Mouse (Mus musculus) right cerebral cortex, adult 18-20 months (tissue): Measurements from ENCODE around the gene Tmppe.
"Not testable (repeated sequence)": the region's sequence is repeated elsewhere in the genome, so short reads cannot be mapped to it uniquely, and the experiment has no call there.

ENCODE experiments used
- DNase-seq: peaks from one replicate; pipeline ENCODE4 v3.0.0; 2022; ENCODE audit warnings: mixed read lengths

Gene Tmppe

DNA sequence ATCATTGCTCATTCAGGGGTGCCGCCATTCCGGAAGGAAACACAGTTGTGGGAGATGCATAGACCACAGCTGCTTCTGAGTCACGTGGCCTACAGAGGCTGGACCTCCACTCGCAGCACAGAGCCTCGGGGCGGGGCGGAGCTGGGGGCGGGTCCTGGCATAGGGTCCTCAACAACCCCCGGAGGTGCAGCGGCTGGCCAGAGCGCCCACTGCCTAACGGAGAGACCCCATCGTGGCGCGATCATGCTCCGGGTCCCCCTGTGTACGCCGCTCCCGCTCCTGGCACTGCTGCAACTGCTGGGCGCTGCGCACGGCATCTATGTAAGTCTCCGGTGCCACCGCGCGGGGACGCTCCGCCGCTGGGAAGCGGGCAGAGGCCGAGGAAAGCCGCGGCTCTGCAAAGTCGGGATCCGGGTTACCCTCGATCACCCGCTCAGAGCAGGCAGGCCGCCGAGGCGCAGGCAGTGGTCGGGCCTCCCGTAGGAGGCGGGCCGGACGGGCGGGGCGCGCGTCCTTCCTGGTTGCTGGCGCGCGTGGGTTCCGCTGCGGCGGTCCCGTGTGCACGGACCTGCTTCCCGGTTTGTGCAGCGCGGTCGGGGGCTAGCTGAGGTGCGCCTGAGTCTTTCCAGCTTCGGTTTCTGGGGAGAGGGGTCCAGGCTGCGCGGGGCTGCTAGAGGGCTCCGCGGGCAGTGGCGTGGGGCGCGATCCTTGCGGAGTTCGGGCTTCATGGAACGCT, at the start of gene Tmppe, which contains the start of gene Glb1:
Gene Tmppe (plus strand): TSS at position 157 of the 736 bp plus-strand sequence.
Gene Glb1 (plus strand): TSS at position 128 of the 736 bp plus-strand sequence.
- peak; percentile 82 for DNase-seq

DNA sequence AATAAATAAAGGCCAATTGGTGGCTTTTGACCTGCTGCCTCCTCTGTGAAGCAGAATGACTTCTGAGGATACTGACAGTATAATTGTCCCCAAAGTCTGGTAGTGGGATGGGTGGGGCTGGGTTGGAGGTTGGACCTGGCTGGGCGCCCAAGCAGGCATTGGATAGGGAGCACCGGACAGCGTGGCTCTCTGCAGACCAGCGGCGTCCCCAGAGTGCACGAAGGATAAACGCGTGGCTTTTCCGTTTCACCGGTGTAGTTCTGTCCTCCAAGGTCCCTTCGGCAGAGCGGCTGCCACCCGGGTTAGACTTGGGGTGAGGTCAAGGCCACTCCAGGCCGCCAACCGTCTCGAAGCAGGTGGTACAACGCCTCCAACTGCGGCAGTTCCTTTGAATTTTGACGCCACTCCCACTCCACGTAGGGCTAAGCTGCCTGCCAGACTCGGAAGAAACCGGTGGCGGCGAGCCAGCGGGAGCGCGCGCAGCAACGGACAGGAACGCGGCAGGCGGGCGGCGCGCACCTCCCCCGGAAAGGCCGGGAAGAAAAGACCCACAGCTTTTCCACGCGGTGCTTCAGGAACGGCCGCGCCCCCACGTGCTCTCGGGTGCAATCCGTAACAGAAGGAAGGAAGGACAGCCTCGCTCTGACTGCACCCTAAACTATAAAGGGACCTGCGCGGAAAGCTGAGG, 33.0 kb upstream of the Tmppe start:
- DNase-seq: peak; percentile 90

GRCm38 (mm10) chr9:114368471-114368858, 32.4 kb upstream of the Tmppe start:
- no peak for DNase-seq

DNA sequence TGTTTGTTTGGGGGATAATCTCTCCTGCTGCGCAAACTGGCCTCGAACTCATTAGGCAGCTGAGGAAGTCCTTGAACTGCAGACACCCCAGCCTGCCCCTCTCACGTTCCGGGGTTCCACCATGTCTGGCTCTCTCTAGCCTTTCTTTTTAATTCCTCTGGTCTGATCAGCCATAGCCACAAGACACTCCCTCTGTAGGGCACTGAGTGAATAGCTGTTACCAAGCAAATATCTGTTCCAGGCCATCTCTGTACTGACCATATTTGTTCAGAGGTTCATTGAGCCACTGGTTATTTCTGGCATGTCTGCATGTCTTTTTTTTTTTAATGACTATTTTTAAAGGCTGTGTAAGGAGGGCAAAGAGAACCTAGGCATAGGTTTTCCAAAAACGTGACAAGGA, 31.5 kb upstream of the Tmppe start:
- DNase-seq: not testable (repeated sequence)

- not testable (repeated sequence) for DNase-seq
Measured at GRCm38 (mm10) chr9:114371717-114372116, 29.2 kb upstream of the Tmppe start.

DNA sequence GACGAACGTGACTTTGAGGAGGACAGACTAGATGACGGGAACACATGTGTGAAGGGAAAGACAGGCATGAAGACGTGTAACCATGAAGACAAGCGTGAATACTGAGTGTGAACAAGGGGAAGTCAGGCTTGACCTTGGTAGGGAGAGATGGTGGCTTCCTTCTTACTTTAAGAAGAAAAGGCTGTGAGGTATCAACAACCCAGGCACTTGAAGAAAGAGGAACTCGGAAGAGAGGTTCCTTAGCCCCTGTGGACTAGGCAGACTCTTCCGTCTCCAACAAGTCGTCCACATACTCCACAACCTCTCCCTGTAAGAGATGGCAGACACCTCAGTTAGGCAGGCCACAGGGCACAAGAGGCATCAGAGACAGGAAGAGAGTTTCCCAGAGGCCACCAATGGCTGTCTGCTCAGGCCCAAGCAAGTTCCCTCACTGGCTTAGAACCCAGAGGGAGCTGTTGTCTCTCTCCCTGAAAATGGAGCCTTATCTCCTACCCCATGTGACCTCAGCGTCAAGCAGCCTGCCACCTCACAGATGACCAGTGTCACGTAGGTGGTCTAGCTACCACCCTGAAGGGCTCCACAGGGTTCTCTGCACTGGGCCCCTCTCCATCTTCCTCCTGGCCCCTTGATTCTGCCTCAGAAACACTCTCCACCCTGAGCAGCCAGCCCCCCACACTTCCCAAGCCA, 25.5 kb upstream of the Tmppe start:
- DNase-seq: no peak

DNA sequence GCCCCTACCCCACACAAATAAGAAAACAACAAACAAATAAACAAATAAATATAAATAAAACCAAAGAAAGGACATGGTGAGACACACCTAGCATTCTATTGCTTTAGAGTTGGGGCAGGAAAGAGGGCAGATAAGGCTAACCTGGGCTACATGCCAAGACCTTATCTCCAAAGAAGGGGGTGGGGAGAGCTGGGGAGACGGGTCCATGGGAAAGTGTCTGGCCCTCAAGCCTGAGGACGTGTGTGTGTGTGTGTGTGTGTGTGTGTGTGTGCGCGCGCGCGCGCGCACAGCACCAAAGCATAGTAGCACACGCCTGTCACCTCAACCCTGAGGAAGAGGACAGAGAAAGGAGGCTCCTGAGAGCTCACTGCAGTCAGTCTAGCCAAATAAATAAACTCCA, 23.7 kb upstream of the Tmppe start:
- DNase-seq: no peak

DNA sequence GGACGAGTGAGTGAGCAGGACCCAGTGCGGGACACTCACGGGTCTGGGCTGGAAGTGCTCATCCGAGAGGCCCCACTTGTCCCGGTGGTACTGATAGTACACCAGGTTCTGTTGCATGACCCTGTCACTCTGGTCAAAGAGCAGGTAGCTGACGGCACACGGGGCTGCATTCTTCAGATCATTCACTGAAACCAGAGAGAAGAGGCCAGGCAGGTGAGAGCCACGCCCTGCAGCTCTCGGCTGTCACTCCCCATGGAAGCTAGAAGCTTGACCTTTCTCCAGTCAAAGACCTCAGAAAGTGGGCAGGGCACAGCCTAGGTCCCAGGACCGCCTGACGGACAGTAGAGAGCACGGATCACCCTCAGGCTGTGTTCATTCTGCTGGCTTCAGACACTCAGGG, 21.0 kb upstream of the Tmppe start:
- no peak for DNase-seq

DNA sequence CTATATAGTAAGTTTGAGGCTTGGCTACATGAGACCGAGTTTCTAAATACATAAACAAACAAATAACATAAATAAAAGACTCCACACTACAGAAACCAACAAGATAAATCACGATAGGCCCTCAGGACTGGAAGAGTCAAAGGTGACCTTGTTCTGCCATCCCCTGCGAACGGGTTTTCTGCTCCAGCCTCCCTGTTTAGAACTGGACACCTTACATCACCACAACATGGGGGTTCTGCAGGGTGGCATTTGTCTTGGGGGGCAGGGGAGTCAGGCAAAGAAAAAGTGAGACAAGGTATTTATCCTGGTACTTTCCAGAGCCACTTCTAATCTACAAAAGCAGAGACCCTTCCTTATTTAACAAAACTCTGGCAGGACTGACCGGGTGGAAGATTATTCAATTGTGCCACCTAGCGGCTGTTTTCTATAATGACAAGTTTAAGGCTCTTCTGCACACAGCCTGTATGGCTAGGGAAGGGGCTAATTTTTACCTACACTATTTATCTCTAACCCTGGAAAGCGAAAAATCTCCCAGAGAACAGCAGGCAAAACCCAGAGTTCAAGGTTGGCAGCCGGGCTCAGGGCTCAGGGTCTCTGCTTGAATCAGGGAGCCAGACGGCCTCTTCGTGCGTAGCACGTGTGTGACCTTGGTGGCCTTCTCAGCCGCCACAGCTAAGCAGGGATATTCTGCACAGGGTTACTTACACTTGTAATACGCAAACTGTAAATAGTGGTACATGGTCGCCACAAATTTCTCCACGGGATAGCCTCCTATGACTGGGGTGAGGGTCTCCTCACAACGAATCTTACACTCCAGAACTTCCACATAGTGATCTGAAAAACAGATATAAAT, 19.8 kb upstream of the Tmppe start:
- peak; percentile 29 for DNase-seq

DNA sequence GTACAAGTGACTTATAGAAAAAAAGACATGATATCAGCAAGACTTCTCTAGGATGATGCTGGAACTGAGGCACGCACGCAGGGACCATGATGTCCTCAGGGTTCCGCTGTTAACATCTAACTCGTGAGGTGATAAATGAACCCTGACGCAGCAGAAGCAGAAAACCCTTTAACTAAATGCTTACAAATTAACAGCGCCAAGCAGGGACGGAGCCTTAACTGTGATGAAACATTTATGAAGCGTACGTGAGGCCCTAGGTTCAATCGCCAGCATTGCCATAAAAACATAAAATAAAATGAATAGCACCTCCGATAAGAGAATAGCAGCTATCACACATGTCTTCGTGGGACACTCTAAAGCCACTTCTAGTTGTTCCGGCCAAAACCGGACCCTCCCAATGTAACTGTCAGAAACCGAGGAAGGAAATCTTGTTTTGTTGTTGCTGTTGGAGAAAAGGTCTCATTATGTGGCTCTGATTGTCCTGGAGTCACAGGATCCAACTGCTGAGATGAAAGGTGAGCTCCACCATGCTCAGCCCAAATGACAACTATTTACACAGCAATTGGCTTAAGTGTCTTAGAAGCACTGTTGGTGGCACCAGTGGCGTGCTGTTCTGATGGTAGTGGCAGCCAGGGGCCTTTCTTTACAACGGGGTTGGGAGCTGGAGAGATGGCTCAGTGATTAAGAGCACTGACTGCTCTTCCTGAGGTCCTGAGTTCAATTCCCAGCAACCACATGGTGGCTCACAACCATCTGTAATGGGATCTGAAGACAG, 17.8 kb upstream of the Tmppe start:
- DNase-seq: no peak

GRCm38 (mm10) chr9:114384691-114385090, 16.2 kb upstream of the Tmppe start:
- no peak for DNase-seq

DNA sequence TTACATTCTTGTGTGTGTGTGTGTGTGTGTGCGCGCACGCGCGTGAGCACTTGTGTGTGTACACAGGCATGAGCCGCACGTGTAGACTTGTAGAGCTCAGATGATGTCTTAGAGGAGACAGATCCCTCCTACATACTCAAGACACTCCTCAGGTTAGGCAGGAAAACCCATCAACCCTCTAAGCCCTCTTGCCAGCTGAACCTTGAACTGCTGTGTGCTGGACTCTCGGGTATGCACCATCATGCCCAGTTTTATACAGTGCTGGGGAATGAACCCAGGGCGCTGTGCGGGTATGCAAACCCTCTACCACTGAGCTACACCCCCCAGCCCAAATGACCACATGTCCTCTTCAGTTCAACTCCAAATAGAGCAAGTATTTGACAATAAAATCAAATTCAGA, 15.7 kb upstream of the Tmppe start:
- no peak for DNase-seq

DNA sequence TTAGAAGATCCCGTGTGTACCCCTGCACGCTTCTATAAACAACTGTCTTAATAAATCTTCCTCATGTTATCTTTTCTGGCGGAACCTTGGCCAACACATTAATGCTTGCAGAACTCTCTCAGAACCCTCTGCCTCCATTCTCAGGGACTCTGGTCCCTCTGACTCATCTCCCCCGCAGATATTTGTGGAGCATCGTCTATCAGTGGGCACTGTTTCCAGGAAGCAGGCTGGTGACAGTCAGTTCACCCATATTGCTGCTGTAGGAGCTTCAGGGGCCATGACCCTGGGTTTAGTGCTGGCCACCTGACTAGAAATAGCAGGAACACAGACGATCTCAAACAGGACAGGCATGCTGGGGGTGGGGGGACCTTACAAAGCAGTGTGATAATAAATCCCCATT, 13.8 kb upstream of the Tmppe start:
- DNase-seq: no peak

GRCm38 (mm10) chr9:114388288-114388687, 12.6 kb upstream of the Tmppe start:
- DNase-seq: no peak

GRCm38 (mm10) chr9:114388701-114389370, 12.1 kb upstream of the Tmppe start:
- no peak for DNase-seq

- DNase-seq: no peak
Measured at GRCm38 (mm10) chr9:114389371-114389904, 11.5 kb upstream of the Tmppe start.

DNA sequence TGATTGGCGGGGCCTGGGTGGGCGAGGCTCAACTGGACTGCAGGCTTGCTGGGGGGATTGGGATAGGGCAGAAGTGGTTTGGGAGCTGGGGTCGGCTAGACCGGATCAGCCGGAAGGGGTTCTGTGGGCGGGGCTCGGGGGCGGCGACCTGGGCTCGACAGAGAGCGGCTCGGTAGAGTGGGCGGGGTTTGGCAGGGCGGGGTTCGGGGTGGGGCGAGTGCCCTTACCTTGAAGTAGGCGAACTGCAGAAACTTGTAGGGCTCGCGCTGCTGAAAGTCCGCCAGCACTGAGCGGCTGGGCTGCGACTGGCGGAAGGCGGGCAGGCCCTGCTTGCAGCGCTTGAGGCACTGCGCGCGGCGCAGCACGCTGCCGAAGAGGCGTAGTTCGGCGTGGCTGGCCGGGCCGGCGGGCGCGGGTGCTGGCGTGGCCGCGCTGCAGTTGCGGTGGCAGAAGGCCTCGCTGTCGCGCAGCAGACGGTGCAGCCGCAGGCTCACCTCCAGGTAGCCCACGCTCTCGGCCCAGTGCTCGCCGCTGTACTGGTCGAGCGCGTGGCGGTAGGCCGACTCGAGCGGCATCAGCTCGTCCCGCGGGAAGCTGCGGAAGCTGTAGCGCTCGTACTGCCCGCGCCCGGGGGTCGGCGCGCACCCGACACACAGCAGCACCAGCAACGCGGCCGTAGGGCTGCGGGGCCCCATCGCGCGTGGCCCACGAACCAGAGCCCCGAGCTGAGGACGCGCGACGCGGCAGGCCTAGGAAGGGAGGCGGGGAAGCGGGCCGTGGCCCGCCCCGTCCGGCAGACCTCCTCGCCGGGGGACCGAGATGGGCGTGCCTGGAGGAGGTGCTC, 10.8 kb upstream of the Tmppe start, which contains the start of gene Crtap:
Gene Crtap (minus strand): TSS at position 771 of the 844 bp plus-strand sequence.
- peak; percentile 43 for DNase-seq

GRCm38 (mm10) chr9:114390749-114391075, 10.2 kb upstream of the Tmppe start:
- DNase-seq: no peak

DNA sequence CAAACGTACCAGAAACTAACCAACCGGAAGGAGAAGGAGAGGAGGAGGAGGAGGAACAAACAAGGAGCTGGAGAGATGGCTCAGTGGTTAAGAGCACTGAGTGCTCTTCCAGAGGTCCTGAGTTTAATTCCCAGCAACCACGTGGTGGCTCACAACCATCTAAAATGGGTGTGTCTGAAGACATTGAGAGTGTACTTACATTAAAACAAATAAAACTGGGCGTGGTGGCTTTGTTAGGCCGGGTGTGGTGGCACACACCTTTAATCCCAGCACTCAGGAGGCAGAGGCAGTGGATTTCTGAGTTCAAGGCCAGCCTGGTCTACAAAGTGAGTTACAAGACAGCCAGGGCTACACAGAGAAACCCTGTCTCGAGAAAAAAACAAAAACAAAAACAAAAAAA, 6.8 kb upstream of the Tmppe start:
- DNase-seq: not testable (repeated sequence)

GRCm38 (mm10) chr9:114394677-114395076, 6.2 kb upstream of the Tmppe start:
- no peak for DNase-seq
